Mouse (Mus musculus) limb, embryonic 15.5 days (tissue): ENCODE measurements around the gene Gmnc. TPM values are rescaled to one million over a fixed set of nuclear protein-coding genes. Genes with fewer than 3 reads are reported as not detected.

Experiments
- ATAC-seq: fragments of 200-750 bp; cut with Nextera tagmentation; 2 replicates; pipeline ENCODE4 v1.8.0; 2017; ENCODE audit warnings: low read depth, moderate TSS enrichment; ENCODE audit not compliant: insufficient number of reproducible peaks, low FRiP score, low TSS enrichment
- H3K27ac ChIP-seq: fragments of 300-500 bp; sonication (generic); 2 replicates; pipeline ENCODE4 v1.5.1; 2015; ENCODE audit warnings: moderate library complexity, mild to moderate bottlenecking, inconsistent platforms
- H3K27me3 ChIP-seq: fragments of 300-500 bp; sonication (generic); 2 replicates; pipeline ENCODE4 v1.6.1; 2015; ENCODE audit warnings: inconsistent platforms
- H3K36me3 ChIP-seq: fragments of 300-500 bp; sonication (generic); 2 replicates; pipeline ENCODE4 v1.6.1; 2015; ENCODE audit warnings: inconsistent platforms
- H3K4me1 ChIP-seq: fragments of 300-500 bp; sonication (generic); 2 replicates; pipeline ENCODE4 v1.6.1; 2015; ENCODE audit warnings: inconsistent platforms
- H3K4me2 ChIP-seq: fragments of 300-500 bp; sonication (generic); 2 replicates; pipeline ENCODE4 v1.6.1; 2015; ENCODE audit warnings: mild to moderate bottlenecking, inconsistent platforms
- H3K4me3 ChIP-seq: fragments of 300-500 bp; sonication (generic); 2 replicates; pipeline ENCODE4 v1.5.1; 2015; ENCODE audit warnings: mild to moderate bottlenecking, inconsistent platforms
- H3K9ac ChIP-seq: fragments of 300-500 bp; sonication (generic); 2 replicates; pipeline ENCODE4 v1.6.1; 2015; ENCODE audit warnings: inconsistent platforms
- H3K9me3 ChIP-seq: fragments of 300-500 bp; sonication (generic); 2 replicates; pipeline ENCODE4 v1.6.1; 2016; ENCODE audit warnings: inconsistent platforms
- WGBS: fragments of 180-500 bp; shearing (Covaris S2); methylation state at CpG from one replicate; pipeline ENCODE4 v1.1.7; 2015; 5-methylcytosine and 5-hydroxymethylcytosine counted together
- polyA plus RNA-seq: library from polyadenylated mRNA; unstranded; fragments of >200 nt; fragmentation: Nextera tagmentation; extraction: Ambion mirVana; gene quantifications from 2 replicates; pipeline ENCODE4 v1.2.1, GENCODE M21; 2015

The Gmnc gene
- polyA plus RNA-seq, 1 experiment from 2014 or later = 0.06 TPM

DNA sequence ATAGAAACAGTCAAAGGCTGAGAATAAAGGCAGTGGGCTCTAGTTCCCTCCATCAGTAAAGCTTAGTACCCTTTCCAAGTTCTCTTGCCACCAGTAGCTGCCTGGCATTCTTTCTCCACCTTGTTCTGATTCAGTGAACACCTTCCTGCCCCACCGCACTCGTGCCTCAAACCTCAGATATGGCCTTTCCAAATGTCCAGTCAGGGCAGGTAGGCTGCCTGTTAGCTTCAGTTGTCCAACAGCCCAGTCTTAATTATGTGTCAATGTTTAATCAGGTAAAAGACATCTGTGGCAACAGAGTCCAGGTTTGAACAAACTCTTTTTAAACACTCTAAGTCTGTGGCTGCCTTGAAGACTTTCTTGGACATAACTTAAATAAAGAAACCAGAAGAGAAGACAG is 24.6 kb downstream of the Gmnc start:
- Histone ChIP-seq H3K4me2 (no peak overlapping the region), H3K9ac (no peak overlapping the region), H3K36me3 (no peaks in the 10 kb centered on the region), H3K9me3 (no peaks in the 10 kb centered on the region), H3K4me1 (peaks cover 7% of the 10 kb centered on the region), H3K27ac (no peak overlapping the region), H3K27me3 (peaks cover 11% of the 10 kb centered on the region), H3K4me3 (no peak overlapping the region)
- ATAC-seq = no peak
- WGBS = 85% methylated on average over 2 of the region's 2 CpGs

DNA sequence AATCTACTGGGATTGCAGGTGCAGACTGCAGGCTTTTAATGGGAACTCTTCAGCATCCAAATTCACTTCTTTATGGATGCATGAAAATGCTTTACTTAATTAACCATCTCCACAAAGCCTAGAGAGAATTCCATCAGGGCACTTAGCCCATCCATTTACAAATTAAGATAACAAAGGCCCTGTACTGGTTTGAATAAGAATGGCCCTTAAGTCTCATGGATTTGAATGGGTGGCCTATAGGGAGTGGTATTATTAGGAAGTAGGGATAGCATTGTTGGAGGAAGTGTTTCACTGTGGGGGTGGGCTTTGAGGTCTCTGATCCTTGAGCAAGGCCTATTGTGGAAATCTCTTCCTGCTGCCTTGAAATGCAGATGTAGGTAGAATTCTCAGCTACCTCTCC is 29.5 kb downstream of the Gmnc start:
- no peaks in the 10 kb centered on the region for H3K36me3 ChIP-seq
- no peak overlapping the region for H3K27ac ChIP-seq
- ATAC-seq = no peak
- H3K4me3 ChIP-seq = no peak overlapping the region
- H3K9me3 ChIP-seq = no peaks in the 10 kb centered on the region
- no peak overlapping the region for H3K9ac ChIP-seq
- H3K4me2 ChIP-seq = no peak overlapping the region
- H3K27me3 ChIP-seq = no peaks in the 10 kb centered on the region
- H3K4me1 ChIP-seq = no peaks in the 10 kb centered on the region

DNA sequence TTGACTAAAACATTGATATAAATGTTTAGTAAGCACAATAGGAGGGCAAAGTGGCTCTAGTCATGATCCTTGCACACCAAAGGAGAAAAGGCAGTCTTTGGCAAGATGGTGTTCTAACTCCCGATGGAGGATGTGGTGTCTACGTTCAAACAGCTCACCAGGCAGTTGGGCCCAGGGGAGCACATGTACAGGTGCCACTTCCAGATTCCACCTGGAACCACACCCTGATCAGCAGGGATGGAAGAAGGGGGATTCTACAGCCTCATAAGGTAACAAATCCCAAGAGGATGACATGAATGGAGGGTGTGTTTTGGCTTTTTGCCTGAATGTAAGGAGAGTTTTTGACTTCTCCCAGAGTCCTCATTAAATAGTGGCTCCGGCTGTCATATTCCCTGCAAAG is 39.9 kb downstream of the Gmnc start:
- 74% methylated on average over 3 of the region's 3 CpGs for WGBS
- ATAC-seq = no peak
- H3K9ac ChIP-seq = no peak overlapping the region
- no peak overlapping the region for H3K27ac ChIP-seq
- H3K9me3 ChIP-seq = no peaks in the 10 kb centered on the region
- no peaks in the 10 kb centered on the region for H3K36me3 ChIP-seq
- H3K4me3 ChIP-seq = no peak overlapping the region
- no peaks in the 10 kb centered on the region for H3K27me3 ChIP-seq
- H3K4me1 ChIP-seq = no peaks in the 10 kb centered on the region
- no peak overlapping the region for H3K4me2 ChIP-seq

DNA sequence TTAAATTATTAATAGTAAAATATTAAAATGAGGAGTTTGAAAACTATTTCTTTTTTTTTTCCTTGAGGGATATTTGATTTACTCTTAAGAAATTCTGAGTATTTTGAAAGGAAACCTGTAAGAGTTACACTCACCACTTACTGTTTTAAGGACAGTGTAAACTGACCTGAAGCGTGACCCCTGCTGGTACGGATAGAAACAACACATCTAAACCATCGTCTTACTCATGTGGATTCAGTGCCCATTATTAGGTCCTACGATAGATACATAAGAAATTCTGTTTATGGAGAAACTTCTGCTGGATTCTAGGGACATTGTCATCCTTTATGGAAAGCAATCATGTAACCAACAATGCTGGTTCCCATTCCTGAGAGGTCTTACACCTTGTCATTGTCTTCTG is 41.2 kb downstream of the Gmnc start:
- no peaks in the 10 kb centered on the region for H3K36me3 ChIP-seq
- H3K9ac ChIP-seq = no peak overlapping the region
- H3K4me1 ChIP-seq = no peaks in the 10 kb centered on the region
- WGBS = 46% methylated on average over 4 of the region's 4 CpGs
- H3K4me2 ChIP-seq = no peak overlapping the region
- H3K27me3 ChIP-seq = no peaks in the 10 kb centered on the region
- no peaks in the 10 kb centered on the region for H3K9me3 ChIP-seq
- H3K27ac ChIP-seq = no peak overlapping the region
- no peak for ATAC-seq
- H3K4me3 ChIP-seq = no peak overlapping the region

DNA sequence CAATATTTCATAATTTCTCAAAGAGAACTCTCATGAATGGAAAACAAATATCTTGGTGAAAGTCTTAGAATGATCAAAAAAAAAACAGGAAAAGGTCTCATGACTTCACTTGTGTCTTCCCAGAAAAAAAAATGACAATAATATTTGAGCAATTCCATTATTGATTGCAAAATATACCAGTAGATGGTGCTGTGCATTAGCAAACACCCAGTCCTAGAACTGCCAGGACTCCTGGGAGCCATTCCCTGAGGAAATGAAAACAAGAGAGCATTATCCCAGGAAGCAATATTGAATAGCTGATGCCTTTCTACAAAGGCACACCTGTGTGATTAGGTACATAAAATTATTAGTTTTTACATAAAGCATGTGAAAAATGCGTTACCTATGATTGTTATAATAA is 87.5 kb downstream of the Gmnc start:
- Histone ChIP-seq H3K27ac (no peak overlapping the region), H3K4me1 (no peaks in the 10 kb centered on the region), H3K9ac (no peak overlapping the region), H3K36me3 (no peaks in the 10 kb centered on the region), H3K4me3 (no peak overlapping the region), H3K4me2 (no peak overlapping the region), H3K27me3 (no peaks in the 10 kb centered on the region), H3K9me3 (no peaks in the 10 kb centered on the region)
- 70% methylated on average over 1 of the region's 1 CpGs for WGBS
- no peak for ATAC-seq

DNA sequence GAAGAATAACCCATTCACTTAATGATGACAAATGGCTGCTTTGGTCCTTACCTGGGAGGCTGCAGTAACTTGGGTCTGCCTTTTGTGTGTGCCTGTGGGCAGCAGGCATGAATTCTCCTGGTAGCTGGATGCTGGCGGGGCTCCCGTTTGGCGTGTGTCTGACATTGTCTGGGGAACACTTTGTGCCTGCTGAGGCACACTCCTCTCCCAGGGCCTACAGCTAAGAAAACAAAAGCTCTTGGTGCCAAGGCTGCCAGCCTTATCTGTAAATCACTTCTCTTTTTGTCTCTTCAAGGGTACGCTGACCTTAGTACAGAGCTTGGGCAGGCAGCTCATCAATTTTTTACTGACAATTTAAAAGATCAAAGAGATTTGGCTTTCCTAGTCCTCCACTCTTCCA is 90.0 kb downstream of the Gmnc start:
- WGBS = 30% methylated on average over 4 of the region's 4 CpGs
- ATAC-seq = no peak
- H3K4me1 ChIP-seq = no peaks in the 10 kb centered on the region
- no peaks in the 10 kb centered on the region for H3K27me3 ChIP-seq
- no peaks in the 10 kb centered on the region for H3K9me3 ChIP-seq
- no peak overlapping the region for H3K4me3 ChIP-seq
- no peaks in the 10 kb centered on the region for H3K36me3 ChIP-seq
- H3K4me2 ChIP-seq = no peak overlapping the region
- H3K9ac ChIP-seq = no peak overlapping the region
- no peak overlapping the region for H3K27ac ChIP-seq

DNA sequence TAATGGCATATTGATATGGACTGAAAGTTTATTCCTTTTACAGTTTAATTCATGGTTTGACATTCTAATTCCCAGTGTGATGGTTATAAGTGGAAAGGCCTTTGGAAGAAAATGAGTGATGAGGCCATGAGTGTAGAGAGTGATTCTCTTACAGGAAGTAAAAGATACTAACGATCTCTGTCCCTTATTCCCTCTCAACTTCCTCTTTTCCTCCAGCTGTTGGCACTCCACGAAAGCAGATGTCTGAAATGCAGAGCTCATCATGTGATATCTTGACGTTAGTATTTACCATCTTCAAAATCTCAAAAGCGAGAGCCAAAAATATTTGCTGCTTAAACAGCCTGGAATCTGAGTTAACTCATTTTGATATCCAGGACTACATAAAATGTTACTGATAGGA is 105.1 kb downstream of the Gmnc start:
- Histone ChIP-seq H3K9me3 (no peaks in the 10 kb centered on the region), H3K4me1 (no peaks in the 10 kb centered on the region), H3K27ac (no peak overlapping the region), H3K4me2 (no peak overlapping the region), H3K4me3 (no peak overlapping the region), H3K36me3 (no peaks in the 10 kb centered on the region), H3K9ac (no peak overlapping the region), H3K27me3 (no peaks in the 10 kb centered on the region)
- ATAC-seq = no peak
- 68% methylated on average over 4 of the region's 4 CpGs for WGBS

DNA sequence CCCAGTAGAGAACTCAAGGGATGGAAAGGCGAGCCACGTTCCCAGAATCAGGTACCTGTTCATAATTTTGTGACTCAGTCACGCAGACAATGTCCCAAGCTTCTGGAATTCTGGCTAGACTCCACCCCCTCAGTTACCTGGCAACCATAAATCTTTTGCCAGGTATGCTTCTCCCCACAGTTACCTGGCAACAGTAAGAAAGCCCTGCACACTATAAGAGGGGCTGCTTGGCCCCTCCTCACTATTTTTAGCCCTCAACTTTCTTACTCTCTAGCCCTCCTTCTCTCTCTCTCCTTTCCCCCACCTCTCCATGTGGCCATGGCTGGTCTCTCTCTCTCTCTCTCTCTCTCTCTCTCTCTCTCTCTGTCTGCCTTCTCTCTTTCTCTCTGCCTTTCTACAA is 114.6 kb downstream of the Gmnc start:
- no peak overlapping the region for H3K9ac ChIP-seq
- H3K4me3 ChIP-seq = no peak overlapping the region
- H3K4me2 ChIP-seq = no peak overlapping the region
- WGBS = 73% methylated on average over 3 of the region's 3 CpGs
- H3K27ac ChIP-seq = no peak overlapping the region
- no peak for ATAC-seq
- no peaks in the 10 kb centered on the region for H3K9me3 ChIP-seq
- no peaks in the 10 kb centered on the region for H3K27me3 ChIP-seq
- H3K4me1 ChIP-seq = no peaks in the 10 kb centered on the region
- no peaks in the 10 kb centered on the region for H3K36me3 ChIP-seq
